11 mouse cellular contexts compared by ENCODE assay signal in the genomic region with DNA sequence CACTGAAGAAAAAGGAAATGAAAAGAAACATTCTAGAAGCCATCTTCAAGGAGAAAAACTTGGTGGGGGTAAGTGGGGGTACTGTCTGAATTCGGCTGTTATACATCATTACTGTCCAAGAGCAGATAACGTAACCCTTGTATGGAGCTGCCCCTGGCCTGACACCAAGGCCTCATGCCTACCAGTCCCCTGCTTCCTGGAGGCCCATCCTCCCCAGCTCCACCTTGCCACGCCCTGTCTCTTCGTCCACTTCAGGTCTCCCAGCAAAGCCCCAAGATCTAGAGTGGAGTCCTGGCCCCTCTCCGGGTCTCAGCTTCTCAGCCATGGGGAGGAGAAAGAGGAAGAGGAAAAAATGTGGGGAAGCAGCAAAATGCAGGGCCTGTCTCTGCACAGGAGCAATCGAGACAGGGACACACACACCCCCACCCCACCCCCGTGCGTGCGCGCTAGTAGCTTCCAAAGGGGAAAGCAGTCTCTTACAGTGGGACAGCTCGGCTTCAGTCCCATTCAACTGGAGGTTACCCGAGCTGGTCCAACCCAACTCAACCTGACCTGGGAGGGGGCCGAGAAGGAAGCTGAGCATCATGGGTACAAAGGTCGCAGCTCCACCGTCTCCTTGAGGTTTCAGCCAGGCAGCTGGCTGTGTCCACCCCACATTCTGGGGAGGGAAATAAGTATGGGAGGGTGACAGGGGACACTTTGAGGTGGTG. TPM values are rescaled to one million over a fixed set of nuclear protein-coding genes. Genes with fewer than 3 reads are reported as not detected.
A peak's percentile ranks its signal among the peaks of the same experiment; 100 is the strongest.
DNase-seq lines count a peak whose midpoint lies in the region; ATAC-seq lines count a peak whose summit lies in the region.
"Had no signal": no experiment of that assay in that cellular context is flagged by ENCODE, and none has a peak within 500 bp of the region (broad histone marks: within the 10 kb centered on the region; RNA-seq: fewer than 3 reads in every experiment).

No protein-coding gene starts in this region.

- no peak overlapping the region for H3K9ac ChIP-seq in forebrain, embryonic 12.5 days
- H3K9ac ChIP-seq in forebrain, embryonic 15.5 days (replicated peaks) = no peak overlapping the region
- H3K9ac ChIP-seq in midbrain, embryonic 11.5 days (ENCODE audit: low read length) = no peak overlapping the region
- H3K9ac ChIP-seq in midbrain, embryonic 14.5 days (replicated peaks; ENCODE audit: low read length) = no peak overlapping the region
- H3K9ac ChIP-seq in limb, embryonic 13.5 days = 0 out of 2 replicates have a peak overlapping the region, but pooled peaks have one; percentile 48
- peak overlapping the region; percentile 31; the same call in 1 of the 2 replicates for H3K9ac ChIP-seq in stomach, embryonic 16.5 days (ENCODE audit: low read length)

- 0 out of 2 replicates have a peak overlapping the region, but pooled peaks have one; percentile 2 for H3K27ac ChIP-seq in forebrain, embryonic 12.5 days
- no peak overlapping the region for H3K27ac ChIP-seq in forebrain, embryonic 15.5 days (replicated peaks)
- H3K27ac ChIP-seq in midbrain, embryonic 11.5 days (ENCODE audit: low read depth, low read length) = no peak overlapping the region
- no peak overlapping the region for H3K27ac ChIP-seq in midbrain, embryonic 14.5 days (replicated peaks; ENCODE audit: low read depth, low read length)
- no peak overlapping the region for H3K27ac ChIP-seq in limb, embryonic 13.5 days
- H3K27ac ChIP-seq in stomach, embryonic 16.5 days (ENCODE audit: low read length) = no peak overlapping the region
- H3K27ac ChIP-seq: heart, adult 2 months; left cerebral cortex, adult 2 months had no signal

- peak; percentile 83 for DNase-seq in midbrain, embryonic 11.5 days (ENCODE audit: low spot score, missing footprints)
- no peak for DNase-seq in midbrain, embryonic 14.5 days
- DNase-seq in thymus, postnatal 0 days (ENCODE audit: low spot score) = no peak
- DNase-seq in spleen, adult 18-20 months = no peak
- DNase-seq: heart, adult 2 months; kidney, adult 18-20 months had no signal

- H3K9me3 ChIP-seq in forebrain, embryonic 12.5 days = no peaks in the 10 kb centered on the region
- no peaks in the 10 kb centered on the region for H3K9me3 ChIP-seq in forebrain, embryonic 15.5 days
- H3K9me3 ChIP-seq in midbrain, embryonic 11.5 days (ENCODE audit: control insufficient read depth, low read length) = no peaks in the 10 kb centered on the region
- H3K9me3 ChIP-seq in midbrain, embryonic 14.5 days (ENCODE audit: control insufficient read depth, low read length) = no peaks in the 10 kb centered on the region
- H3K9me3 ChIP-seq in limb, embryonic 13.5 days = no peaks in the 10 kb centered on the region
- H3K9me3 ChIP-seq in stomach, embryonic 16.5 days (replicated peaks; ENCODE audit: control insufficient read depth, low read length) = no peaks in the 10 kb centered on the region

- peaks cover 6% of the 10 kb centered on the region; the same call in 1 of the 2 replicates for H3K27me3 ChIP-seq in forebrain, embryonic 12.5 days
- no peaks in the 10 kb centered on the region for H3K27me3 ChIP-seq in forebrain, embryonic 15.5 days
- H3K27me3 ChIP-seq in midbrain, embryonic 11.5 days (ENCODE audit: control insufficient read depth, insufficient read depth, low read length) = no peaks in the 10 kb centered on the region
- H3K27me3 ChIP-seq in midbrain, embryonic 14.5 days (ENCODE audit: control insufficient read depth, insufficient read depth, low read length) = no peaks in the 10 kb centered on the region
- H3K27me3 ChIP-seq in limb, embryonic 13.5 days = 0 out of 2 replicates have a peak, but pooled peaks cover 6% of the 10 kb centered on the region
- H3K27me3 ChIP-seq in stomach, embryonic 16.5 days (ENCODE audit: control insufficient read depth, insufficient read depth, low read length) = no peaks in the 10 kb centered on the region

- WGBS in forebrain, embryonic 12.5 days = 51% methylated on average over 15 of the region's 15 CpGs
- WGBS in forebrain, embryonic 15.5 days = 50% methylated on average over 15 of the region's 15 CpGs
- WGBS in midbrain, embryonic 11.5 days = 58% methylated on average over 15 of the region's 15 CpGs
- 57% methylated on average over 15 of the region's 15 CpGs for WGBS in midbrain, embryonic 14.5 days
- WGBS in limb, embryonic 13.5 days = 52% methylated on average over 15 of the region's 15 CpGs
- 50% methylated on average over 15 of the region's 15 CpGs for WGBS in stomach, embryonic 16.5 days

- ATAC-seq in forebrain, embryonic 12.5 days (ENCODE audit: low FRiP score) = no peak
- no peak for ATAC-seq in forebrain, embryonic 15.5 days (replicated peaks)
- no peak for ATAC-seq in midbrain, embryonic 11.5 days (ENCODE audit: low FRiP score)
- ATAC-seq in midbrain, embryonic 14.5 days (ENCODE audit: low FRiP score, low TSS enrichment) = no peak
- ATAC-seq in limb, embryonic 13.5 days (ENCODE audit: low FRiP score, low read depth) = no peak
- 0 out of 2 replicates have a peak, but pooled peaks have one; percentile 12 for ATAC-seq in stomach, embryonic 16.5 days (ENCODE audit: insufficient read depth, low FRiP score)

- H3K4me3 ChIP-seq in forebrain, embryonic 12.5 days (replicated peaks) = no peak overlapping the region
- H3K4me3 ChIP-seq in forebrain, embryonic 15.5 days = no peak overlapping the region
- no peak overlapping the region for H3K4me3 ChIP-seq in midbrain, embryonic 11.5 days (ENCODE audit: low read depth, low read length)
- H3K4me3 ChIP-seq in midbrain, embryonic 14.5 days (replicated peaks; ENCODE audit: low read depth, low read length) = no peak overlapping the region
- no peak overlapping the region for H3K4me3 ChIP-seq in limb, embryonic 13.5 days
- H3K4me3 ChIP-seq in stomach, embryonic 16.5 days (replicated peaks; ENCODE audit: low read length) = no peak overlapping the region
- H3K4me3 ChIP-seq: heart, adult 2 months; left cerebral cortex, adult 2 months had no signal

- no peaks in the 10 kb centered on the region for H3K36me3 ChIP-seq in forebrain, embryonic 12.5 days (replicated peaks)
- no peaks in the 10 kb centered on the region for H3K36me3 ChIP-seq in forebrain, embryonic 15.5 days
- no peaks in the 10 kb centered on the region for H3K36me3 ChIP-seq in midbrain, embryonic 11.5 days (ENCODE audit: control insufficient read depth, insufficient read depth, low read length)
- H3K36me3 ChIP-seq in midbrain, embryonic 14.5 days (ENCODE audit: control insufficient read depth, insufficient read depth, low read length) = no peaks in the 10 kb centered on the region
- H3K36me3 ChIP-seq in limb, embryonic 13.5 days = no peaks in the 10 kb centered on the region
- no peaks in the 10 kb centered on the region for H3K36me3 ChIP-seq in stomach, embryonic 16.5 days (ENCODE audit: control insufficient read depth, insufficient read depth, low read length)

- H3K4me1 ChIP-seq in forebrain, embryonic 12.5 days = peaks cover 16% of the 10 kb centered on the region
- peaks cover 9% of the 10 kb centered on the region for H3K4me1 ChIP-seq in forebrain, embryonic 15.5 days
- no peaks in the 10 kb centered on the region for H3K4me1 ChIP-seq in midbrain, embryonic 11.5 days (ENCODE audit: control insufficient read depth, insufficient read depth, low read length)
- no peaks in the 10 kb centered on the region for H3K4me1 ChIP-seq in midbrain, embryonic 14.5 days (ENCODE audit: control insufficient read depth, insufficient read depth, low read length)
- H3K4me1 ChIP-seq in limb, embryonic 13.5 days = peaks cover 17% of the 10 kb centered on the region
- peaks cover 9% of the 10 kb centered on the region for H3K4me1 ChIP-seq in stomach, embryonic 16.5 days (ENCODE audit: control insufficient read depth, insufficient read depth, low read length)

- H3K4me2 ChIP-seq in forebrain, embryonic 12.5 days = no peak overlapping the region
- no peak overlapping the region for H3K4me2 ChIP-seq in forebrain, embryonic 15.5 days (replicated peaks)
- no peak overlapping the region for H3K4me2 ChIP-seq in midbrain, embryonic 11.5 days
- no peak overlapping the region for H3K4me2 ChIP-seq in midbrain, embryonic 14.5 days (ENCODE audit: low read length)
- H3K4me2 ChIP-seq in limb, embryonic 13.5 days (replicated peaks) = no peak overlapping the region
- H3K4me2 ChIP-seq in stomach, embryonic 16.5 days (ENCODE audit: low read depth, low read length) = no peak overlapping the region

RNA-seq across cellular contexts. Expression of gene Commd7, which starts 49.5 kb away (rescaled TPM):
- 67.3 and 68.6 TPM in 2 replicates for polyA plus RNA-seq in forebrain, embryonic 12.5 days (2016; fragmentation: Nextera tagmentation; extraction: Ambion mirVana)
- polyA plus RNA-seq in forebrain, embryonic 15.5 days (2015; fragmentation: Nextera tagmentation; extraction: Ambion mirVana) = 98.7 and 104 TPM in 2 replicates
- polyA plus RNA-seq in midbrain, embryonic 11.5 days (2014; fragmentation: Nextera tagmentation; extraction: Ambion mirVana) = 64.9 and 65.4 TPM in 2 replicates
- polyA plus RNA-seq in midbrain, embryonic 14.5 days (2014; fragmentation: Nextera tagmentation; extraction: Ambion mirVana) = 76.0 and 92.8 TPM in 2 replicates
- 77.0 and 79.4 TPM in 2 replicates for polyA plus RNA-seq in limb, embryonic 13.5 days (2015; fragmentation: Nextera tagmentation; extraction: Ambion mirVana)
- 72.0 and 75.0 TPM in 2 replicates for polyA plus RNA-seq in stomach, embryonic 16.5 days (2015; fragmentation: Nextera tagmentation; extraction: Ambion mirVana)
- 88.5 and 89.0 TPM in 2 replicates for polyA plus RNA-seq in thymus, postnatal 0 days (2015; fragmentation: Nextera tagmentation; extraction: Ambion mirVana)

RNA-seq across cellular contexts. Expression of gene Nol4l, which starts 53.3 kb away (rescaled TPM):
- 31.4 and 34.5 TPM in 2 replicates for polyA plus RNA-seq in forebrain, embryonic 12.5 days (2016; fragmentation: Nextera tagmentation; extraction: Ambion mirVana)
- 44.1 and 44.8 TPM in 2 replicates for polyA plus RNA-seq in forebrain, embryonic 15.5 days (2015; fragmentation: Nextera tagmentation; extraction: Ambion mirVana)
- polyA plus RNA-seq in midbrain, embryonic 11.5 days (2014; fragmentation: Nextera tagmentation; extraction: Ambion mirVana) = 19.5 and 19.9 TPM in 2 replicates
- 44.8 and 51.7 TPM in 2 replicates for polyA plus RNA-seq in midbrain, embryonic 14.5 days (2014; fragmentation: Nextera tagmentation; extraction: Ambion mirVana)
- 11.8 and 13.2 TPM in 2 replicates for polyA plus RNA-seq in limb, embryonic 13.5 days (2015; fragmentation: Nextera tagmentation; extraction: Ambion mirVana)
- 11.3 and 11.5 TPM in 2 replicates for polyA plus RNA-seq in stomach, embryonic 16.5 days (2015; fragmentation: Nextera tagmentation; extraction: Ambion mirVana)
- 1.9 and 2.0 TPM in 2 replicates for polyA plus RNA-seq in thymus, postnatal 0 days (2015; fragmentation: Nextera tagmentation; extraction: Ambion mirVana)

Comparison
In these comparisons a context has a peak if more than half of its experiments do, and no peak if none do; other contexts are left out.
1. H3K9ac ChIP-seq: peak in limb, embryonic 13.5 days (single experiment) and stomach, embryonic 16.5 days (single experiment); none in forebrain, embryonic 12.5 days (single experiment), forebrain, embryonic 15.5 days (single experiment), midbrain, embryonic 11.5 days (single experiment) and midbrain, embryonic 14.5 days (single experiment).